Mouse (Mus musculus) brain, adult 2 months (tissue): ENCODE measurements at regions not wholly inside any gene's neighbourhood (a gene's known extent, or its start where the extent isn't known, plus 50 kb on each side); places are given as distances from the start of the nearest gene placed in this dataset.

Experiments
- DNase-seq: peaks from one replicate; pipeline ENCODE4 v3.0.0; 2011; ENCODE audit warnings: low read depth, low spot score

DNA sequence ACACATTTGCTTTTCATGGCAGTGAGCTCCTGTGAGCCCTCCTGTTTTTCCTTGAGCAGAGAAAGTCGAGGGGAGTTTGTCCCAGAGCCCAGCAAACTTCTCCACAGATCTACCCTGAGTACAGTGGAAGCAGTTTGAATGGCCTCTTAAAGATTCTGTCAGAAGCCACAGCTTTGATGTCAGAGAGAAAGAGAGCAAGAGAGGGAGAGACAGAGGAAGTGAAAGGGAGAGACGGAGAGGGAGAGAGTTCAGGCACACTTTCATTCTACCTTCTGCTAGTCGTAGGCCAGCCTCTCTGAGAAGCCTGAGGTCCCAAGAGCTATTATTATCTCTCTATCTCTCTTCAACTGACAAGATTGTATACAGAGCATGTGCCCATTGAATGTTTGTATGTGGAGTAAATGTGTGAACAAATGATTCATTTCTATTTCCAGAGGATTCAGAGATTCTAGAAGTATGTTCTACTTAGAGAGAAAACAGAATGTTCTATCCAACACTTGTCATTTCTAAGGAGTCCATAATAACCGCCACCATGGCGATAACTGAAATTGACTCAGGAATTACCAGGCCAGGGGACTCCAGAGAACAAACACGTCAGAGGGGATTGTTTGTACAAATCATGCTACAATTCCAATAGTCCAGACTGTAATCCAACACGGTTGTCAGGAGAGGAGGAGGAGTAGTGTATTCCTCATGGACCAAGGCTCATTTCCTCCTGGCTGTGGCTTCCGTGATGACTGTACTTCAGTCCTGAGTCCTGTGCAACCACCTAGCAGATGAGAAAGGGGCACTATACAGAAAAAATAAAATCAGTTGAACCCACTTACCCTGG lies 183.6 kb upstream of the Sesn3 start:
- peak; percentile 21 for DNase-seq

DNA sequence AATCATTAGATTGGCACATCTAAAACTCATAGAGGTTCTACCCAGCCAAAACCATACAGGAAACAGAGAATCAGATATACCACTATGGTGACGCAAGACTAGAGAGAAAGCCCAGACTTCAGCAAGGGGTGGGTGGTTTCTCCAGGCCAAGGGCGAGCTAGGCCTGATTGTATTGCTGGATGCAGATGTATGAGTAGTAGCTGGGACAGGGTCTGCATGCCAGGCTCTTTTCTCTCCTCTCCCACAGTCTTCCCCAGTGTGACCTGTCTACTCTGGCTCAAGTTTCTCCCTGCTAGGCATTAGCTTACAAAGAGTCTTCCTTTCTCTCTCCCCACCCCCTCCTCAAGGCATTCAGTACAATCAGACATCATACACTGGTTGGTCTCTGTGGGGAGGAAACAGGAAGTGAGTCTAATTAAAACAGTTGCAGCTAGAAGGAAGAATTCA lies 181.8 kb upstream of the Sesn3 start:
- no peak for DNase-seq

DNA sequence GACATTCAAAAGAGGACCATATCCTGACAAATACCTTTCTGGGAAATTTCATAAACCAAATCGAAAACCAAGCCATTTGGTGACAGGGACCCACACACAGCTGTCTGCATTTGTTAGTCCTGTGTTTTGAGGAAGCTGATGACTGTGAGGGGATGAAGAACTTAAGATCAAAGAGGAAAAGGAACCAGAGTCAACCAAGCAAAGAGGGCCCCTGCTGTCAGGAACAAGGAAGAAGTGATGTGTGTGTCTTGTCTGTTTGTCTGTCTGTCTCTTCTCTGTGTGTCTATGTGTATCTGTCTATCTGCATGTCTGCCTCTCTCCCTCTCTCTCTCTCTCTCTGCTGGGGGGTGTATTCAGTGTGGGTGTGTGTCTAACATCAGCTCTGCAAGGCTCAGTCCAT lies 171.3 kb upstream of the Sesn3 start:
- no peak for DNase-seq

DNA sequence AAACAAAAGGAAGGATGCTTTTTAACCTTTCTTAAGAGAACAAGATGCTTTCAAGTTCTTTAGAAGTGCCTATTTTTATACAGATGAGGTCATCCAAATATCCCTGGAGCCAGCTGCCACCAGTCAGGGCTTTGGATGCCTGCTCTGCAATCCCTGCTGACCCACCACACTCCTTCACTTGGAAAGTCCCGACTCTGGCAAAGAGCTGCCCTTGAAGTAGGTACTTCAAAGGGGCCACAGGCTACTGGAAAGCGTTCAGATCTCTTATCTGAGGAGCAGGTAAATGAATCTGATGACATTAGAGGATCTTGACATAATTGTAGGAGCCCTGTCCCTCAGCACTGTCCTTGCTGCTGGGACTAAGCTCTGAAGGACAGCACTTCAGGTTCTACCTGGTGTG lies 169.9 kb upstream of the Sesn3 start:
- peak; percentile 20 for DNase-seq

DNA sequence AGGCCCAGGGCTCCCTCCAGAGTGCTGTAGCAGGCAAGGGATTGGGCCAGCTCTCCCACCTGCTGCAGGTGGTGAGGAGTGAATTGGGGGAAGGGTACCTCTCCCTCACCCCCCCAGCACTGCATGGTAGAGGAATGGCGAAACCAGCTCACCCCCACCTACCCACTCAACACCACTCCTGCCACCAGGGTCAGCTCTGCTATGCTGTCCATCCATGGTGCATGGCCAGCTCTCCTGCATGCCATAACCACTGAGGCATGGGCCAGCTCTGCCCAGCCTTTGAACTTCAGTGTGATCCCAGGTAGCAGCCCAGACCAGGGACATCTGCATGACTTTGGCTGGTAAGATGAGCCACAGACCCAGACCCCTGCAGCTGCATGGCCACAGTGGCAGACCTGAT lies 168.5 kb upstream of the Sesn3 start:
- no peak for DNase-seq

DNA sequence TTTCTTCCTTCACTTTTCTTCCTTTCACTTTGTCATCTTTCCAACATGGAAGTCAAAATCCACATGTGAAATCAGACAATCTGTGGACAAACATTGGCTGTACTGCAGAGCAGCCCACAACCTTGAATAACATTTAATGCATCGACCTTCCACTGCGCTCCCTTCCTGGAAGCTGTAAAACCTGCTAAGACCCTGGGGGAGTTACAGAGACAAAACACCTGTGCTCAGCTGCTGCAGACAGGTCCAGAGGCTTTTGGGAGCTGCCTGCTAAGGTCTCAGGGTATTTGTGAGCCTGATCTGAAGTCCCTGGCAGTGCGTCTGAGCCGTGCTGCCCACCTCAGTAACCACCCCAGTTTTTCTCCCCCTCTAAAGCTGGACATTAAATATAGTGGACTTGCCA lies 166.1 kb upstream of the Sesn3 start:
- DNase-seq: no peak

DNA sequence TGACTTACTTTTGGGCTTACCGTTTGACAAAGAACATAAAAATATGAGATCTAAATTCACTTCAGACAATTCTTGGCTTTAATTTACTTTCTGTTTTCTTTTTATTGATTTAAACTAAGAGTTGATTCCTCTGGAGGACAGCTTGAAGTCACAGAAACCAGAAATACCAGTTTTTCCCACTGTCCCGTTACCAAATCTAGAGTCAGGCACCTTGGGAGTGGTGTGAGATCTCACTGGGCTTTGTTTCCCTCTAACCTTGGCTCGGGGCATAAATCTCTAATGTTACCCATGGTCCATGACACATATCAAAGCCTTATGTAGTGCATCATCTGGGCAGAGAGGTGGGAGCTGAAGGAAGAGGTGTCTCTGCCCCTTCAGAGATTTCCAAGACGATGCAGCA lies 165.4 kb upstream of the Sesn3 start:
- DNase-seq: no peak

DNA sequence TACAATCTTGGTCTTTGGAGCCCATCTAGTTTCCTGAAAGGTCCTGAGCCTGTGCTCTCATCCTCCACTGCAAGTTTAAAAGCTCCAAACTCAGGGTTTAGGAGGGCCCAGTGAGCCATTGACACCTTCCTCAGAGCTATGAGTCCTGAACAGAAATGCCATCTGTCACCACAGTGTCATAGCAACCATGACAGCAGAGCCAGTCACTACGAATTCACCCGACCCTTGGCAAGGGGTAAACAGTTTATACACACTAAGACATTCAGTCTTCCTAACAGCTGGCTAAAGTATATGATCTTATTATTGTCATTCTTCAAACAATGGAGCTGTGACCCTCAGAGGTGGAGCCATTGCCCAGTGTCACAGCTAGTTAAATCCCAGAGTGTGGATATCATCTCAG lies 163.2 kb upstream of the Sesn3 start:
- DNase-seq: no peak

DNA sequence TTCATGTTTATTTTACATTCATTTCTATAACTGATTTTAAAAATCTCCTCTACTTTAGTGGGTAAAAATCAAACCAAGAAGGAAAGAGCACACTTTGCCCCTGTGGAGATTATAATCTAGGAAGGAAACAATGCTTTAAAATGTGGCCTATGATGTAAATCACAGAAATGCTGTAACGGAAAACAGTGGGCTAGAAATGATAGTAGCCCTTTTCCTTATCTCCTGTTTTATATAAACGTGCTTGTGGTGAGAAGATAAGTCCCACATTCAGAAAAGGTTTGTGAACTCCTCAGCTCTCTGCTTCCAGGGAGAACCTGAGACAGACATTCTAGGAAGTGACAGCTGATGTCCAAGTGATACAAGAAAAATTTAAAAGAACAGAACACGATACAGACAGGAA lies 159.3 kb upstream of the Sesn3 start:
- no peak for DNase-seq

DNA sequence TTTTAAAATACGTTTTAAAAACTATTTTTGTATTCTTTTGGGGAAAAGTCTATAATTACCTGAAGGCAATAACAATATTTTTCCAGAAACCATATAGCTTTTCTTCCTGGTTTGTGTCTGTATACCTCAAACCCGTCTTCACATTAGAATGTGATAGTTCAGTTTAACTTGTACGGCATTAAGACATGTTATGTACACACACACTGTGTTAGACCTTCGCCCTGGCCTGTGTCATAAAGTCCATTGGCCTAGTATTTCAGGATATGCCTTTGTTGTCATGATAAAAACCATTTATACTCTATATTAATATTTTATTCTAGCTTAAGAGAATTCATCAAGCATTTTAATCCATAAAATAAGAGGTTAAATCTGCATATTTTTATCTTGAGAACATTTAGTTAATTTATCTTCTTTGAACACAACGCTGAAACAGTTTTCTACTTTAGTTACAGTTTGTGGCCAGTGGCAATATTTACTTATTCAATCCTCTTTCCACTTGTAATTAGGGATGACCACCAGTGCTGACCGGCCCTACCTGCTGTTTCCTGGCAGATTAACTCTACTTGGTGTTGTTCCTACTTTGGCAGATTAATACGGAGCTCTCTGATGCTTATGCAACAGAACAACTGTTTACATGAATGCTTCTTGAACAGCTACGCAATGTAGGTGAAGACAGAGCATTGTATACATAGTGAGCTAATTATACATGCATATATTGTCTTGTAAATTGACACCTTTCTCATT lies 158.6 kb upstream of the Sesn3 start:
- DNase-seq: no peak

DNA sequence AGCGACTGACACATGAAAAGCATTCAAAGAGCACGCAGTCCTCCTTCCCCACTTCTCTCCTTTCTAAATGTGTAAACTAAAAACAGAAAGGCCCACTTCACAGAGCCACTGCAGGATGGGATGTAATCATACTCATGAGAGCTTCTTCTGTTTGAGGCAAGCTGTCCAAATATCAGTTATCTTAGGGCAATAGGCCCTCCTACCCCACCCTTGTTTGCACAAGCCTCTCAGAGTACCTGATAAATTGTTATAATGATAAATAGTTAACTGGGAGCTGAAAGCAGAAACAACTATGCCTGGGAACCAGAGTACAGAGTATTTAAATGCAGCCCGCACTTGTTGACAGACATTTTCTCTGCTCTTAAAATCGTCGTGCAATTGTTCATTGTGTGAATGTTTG lies 141.5 kb upstream of the Sesn3 start:
- no peak for DNase-seq

DNA sequence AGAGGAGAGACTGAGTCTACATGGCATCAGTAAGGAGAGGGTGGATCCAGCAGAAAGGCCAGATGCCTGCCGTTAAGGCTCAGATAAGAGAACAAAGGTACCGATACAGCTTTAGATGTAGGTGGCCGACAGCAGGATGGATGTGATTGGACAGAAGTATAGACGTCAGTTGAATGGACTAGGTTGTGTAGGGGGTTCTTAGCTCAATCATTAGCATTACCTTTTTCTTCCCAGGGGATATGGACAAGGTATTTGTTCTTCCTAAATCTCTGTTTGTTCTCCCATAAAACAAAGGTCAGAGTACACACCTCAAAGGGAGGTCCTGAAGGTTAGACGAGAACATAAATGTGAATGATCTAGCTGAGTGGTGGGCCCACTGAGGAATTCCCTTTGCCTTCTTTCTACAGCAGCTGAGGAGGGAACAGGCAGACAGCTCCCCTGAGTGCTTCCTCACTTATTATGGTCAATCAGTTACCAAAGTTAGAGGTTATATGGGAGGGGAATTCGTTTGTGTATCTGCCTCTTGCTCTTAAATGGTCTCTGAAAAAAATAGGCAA lies 139.9 kb upstream of the Sesn3 start:
- DNase-seq: no peak

DNA sequence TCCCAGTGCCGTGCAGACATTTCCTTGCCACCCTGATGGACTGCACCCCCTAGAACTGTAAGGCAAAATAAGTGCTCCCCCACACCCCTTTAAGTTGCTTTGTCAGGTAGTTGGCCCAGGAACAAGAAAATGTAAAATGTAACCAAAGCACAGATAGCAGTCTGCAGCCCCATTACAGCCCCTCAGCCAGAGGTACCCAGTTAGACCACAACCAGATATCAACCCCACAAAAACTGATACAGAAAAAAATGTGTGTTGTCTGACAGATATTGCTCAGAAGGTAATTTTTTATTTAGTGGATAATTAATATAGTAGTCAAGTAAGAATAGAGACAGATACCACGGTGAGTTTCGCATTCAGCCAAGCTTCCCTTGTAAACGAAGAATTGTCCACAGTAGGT lies 133.5 kb upstream of the Sesn3 start:
- DNase-seq: no peak

DNA sequence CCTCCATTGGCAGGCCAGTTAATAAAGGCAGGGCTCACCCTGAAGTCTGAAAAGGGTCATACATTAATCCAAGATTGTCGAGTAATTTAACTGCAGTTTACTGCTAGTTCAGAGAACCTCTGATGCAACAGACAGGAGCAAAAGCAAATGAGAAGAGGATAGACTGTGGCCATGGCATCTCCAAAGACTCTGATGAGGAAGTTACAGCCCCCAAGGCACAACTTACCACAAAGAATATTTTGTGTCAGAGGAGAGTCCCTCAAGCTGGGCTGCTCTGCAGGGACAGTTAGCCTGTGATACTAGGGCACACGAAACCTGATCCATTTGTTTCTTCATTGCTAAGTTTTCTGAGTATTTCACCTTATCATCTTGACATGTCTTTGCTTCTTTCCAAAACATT lies 130.9 kb upstream of the Sesn3 start:
- DNase-seq: no peak

DNA sequence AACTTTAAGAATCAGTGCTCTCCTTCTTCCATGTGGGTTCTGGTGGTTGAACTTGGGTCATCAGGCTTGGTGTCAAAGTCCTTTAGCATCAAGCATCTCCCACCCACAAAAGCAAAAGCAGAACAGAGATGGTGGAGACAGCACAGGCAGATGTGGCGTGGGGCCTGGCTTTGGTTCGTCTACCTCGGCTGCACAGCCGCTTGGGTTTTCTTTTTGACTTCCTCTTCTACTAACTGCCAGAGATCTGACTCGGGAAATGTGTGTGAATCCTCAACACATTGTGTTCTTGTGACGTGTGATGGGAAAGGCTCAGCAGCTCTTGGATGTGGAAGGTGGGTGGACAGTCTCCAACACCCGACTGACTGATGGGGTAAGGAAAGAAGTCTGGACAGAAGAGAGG lies 127.8 kb upstream of the Sesn3 start:
- DNase-seq: no peak

DNA sequence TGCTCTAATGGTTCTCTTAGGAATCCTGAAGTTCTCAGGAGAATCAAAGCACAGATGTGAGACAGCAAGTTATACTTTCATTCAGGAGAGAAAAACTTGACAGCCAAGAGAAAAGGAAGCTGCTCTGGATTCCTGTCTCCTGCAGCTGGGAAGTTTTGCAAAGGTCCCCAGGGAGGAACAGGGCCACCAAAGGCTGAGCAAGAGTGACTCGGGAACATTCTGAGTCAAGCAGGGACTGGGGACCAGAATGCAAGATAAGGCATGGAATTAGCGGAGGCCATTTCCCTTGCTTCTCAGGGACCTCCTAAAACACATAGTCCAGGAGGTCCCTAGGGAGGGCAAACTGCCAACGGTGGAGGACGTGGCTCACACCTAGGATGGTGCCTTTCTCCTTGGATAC lies 127.1 kb upstream of the Sesn3 start:
- DNase-seq: no peak

DNA sequence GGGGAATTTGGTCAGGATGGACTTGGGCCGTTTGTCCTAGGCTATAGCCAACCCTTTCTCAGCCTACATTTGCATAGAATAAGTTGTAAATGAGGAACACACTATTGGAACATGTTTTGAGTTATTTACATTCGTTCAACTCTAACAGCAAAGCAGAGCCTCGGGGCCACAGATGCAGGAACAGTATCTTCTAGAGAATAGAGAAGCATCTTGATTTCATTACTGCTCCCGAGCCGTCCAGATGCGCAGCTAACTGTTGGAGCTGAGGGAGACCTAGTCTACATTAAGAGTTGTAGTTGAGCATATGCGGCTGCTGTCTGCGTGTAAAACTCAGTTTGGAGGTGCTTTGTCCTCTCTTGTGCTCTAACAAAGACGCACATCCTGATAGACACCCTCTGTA lies 124.6 kb upstream of the Sesn3 start:
- no peak for DNase-seq

DNA sequence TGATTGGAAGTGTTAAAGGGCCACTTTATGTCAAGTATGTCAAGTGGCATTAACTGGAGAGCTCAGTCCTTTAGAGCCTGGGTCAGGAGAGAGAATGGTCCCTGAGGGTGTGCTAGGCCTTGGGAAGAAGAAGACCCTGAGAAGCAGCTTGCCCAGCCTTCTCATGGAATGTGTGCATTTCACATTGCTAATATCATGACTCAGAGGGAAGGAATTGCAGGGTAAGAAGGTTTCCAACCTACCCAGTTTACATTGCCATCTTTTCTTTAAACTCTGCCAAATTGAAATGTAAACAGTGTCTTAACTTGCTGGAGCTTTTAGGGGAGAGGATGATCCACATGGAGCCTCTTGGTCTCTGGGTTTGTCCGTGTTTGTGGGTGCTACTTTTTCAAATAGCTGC lies 117.9 kb upstream of the Sesn3 start:
- DNase-seq: no peak

DNA sequence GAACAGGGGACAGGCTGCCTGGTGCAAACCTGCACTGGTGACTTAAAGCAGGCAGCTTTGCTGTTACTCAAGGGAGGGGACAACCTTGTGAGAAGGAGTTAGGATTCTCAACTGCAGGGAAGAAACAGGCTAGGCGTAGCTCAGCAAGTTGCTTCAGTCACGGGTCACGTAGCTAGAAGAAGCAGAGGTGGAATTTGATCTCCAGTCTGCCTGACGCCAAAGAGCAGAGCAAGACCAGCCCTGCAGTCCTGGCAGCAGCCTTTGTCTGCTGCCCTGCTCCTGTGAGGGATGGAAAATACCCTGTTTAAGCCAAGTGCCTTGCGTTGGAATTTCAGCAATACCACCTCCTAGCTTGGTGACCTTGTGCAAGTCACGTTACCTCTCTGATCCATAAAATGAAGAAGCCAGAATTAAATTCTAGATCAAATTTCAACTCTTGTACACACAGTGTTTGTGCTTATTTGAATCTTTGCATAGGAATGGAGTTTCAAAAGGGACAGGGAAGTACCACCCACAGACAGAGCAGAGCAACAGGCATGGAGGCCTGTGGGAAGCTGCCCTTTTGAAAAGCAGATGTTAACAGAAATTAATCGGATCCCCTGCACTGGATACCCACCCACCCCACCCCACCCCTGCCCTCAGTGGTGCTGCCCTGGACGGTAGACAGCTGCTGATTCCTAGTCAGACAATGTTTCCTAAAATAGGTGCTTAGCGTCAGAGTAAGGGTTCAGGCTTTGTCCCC lies 116.6 kb upstream of the Sesn3 start:
- no peak for DNase-seq

DNA sequence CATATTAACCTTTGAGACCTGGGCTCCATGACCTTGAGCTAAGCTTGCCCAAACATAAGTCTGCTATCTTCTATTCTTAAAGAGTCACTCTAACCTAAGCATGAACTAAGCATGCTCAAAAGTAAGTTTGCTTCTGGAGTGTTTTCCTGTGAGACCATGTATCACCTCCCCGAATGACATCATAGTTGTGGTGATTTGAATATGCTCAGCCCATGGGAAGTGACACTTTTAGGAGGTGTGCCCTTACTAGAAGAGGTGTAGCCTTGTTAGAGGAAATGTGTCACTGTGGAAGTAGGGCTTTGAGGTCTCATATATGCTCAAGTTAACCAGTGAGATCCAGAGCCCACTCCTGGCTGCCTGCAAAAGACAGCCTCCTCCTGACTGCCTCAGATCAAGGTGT lies 114.7 kb upstream of the Sesn3 start:
- DNase-seq: no peak

DNA sequence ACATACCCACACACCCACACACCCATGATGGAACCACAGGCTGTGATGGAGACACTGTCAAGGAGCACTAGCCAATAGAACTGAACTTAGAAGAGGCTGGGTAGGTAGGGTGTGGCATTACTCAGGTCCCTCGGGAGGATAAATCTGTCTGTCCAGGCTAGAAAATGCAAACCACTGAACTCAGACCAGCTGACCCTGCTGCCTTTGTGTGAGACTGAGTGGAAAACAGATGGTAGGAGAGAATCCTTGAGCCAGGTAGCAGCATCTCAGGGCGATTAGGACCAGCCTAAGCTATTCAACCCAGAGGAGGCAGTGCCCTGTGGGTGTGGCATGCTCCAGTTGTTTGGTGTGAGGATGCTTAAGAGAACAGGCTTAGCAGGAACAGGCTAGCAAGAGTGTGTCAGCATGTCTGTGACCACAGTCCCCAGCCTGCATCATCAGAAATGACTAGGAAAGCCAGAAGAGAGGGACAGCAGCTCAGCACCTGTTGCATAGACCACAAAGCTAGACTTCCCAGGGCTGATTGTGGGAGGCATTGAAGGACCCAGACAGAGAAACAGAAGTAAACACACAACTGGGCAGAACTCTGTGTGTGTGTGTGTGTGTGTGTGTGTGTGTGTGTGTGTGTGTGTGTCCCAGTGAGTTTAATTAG lies 103.2 kb upstream of the Sesn3 start:
- no peak for DNase-seq
